Mouse (Mus musculus): ENCODE measurements around the gene Opcml.
A peak's percentile ranks its signal among the peaks of the same experiment; 100 is the strongest.

The Opcml gene

DNA sequence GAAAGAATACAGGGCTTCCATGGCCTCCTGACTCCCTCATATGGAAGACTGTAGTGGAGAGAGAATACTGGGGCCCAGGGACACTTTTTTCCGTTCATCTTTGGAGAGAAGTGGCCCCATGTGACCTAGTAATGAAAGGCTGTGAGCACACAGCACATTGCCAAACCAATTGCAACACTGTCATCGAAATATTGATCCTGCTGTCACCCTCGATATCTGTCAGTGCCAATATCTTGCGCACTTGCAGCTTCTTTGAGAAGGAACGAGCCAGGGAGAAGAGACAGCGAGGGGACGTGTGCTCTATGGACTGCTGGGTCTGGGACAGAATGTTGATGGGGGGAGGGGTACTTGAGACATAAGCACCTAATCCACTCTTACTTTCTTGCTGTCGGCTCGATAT, 460.8 kb downstream of the Opcml start:
- DNase-seq (ENCODE audit: low spot score) = no peak

DNA sequence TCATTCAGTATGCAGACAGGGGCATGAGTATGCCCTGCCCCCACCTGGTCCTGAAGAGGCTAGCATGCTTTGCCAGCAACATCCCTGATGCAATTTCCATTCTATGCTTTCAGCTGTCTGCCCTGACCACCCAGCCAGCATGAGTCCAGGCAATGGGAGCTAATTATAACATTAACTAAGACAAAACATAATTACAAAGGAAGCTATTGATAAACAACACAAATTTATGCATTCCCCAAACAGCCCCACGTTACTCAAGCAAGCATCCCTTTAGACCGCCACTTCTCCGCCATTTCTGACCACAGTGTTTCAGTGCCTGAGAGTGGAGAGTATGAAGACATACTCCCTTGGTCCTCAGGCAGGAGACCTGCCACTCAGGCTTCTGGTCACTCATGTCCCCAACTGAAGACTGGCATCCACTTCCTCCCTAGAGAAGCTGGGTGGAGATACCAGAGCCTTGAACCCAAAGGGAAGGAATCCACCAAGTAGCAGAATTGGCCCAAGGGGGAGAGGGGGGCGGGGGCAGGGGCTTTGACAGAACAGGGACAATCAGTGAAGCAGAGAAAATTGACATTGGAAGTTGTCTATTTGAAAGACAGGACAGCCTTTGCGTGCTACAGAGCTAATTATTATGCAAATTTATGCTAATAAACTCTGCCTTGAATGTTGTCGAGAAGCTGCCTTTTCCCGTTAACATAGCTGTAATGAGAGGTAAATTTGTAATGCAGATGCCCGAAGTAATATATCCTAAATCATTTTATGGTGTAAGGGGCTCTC, 464.7 kb downstream of the Opcml start:
- no peak for DNase-seq (ENCODE audit: low spot score)

- no peak for DNase-seq (ENCODE audit: low spot score)
Measured at GRCm38 (mm10) chr9:28255905-28256268, 465.3 kb downstream of the Opcml start.

GRCm38 (mm10) chr9:28261078-28261753, 470.6 kb downstream of the Opcml start:
- peak; percentile 81 for DNase-seq (ENCODE audit: low spot score)

DNA sequence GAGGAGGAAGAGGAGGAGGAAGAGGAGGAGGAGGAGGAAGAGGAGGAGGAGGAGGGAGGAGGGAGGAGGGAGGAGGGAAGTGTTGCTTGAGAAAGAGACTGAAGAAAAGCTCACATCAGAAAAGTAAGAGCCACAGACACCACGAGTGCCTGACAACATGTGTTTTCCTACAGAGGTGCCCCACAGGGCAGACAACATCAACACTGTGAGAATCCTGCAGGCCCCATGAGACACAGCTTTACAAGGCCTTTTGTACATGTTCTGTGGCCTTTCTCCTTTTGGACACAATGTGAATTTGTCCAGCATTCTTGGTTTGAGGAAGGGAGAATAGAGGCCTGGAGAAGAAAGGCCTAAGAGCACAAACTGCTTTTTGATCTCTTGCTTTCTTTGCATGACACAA, 471.4 kb downstream of the Opcml start:
- DNase-seq (ENCODE audit: low spot score) = no peak

DNA sequence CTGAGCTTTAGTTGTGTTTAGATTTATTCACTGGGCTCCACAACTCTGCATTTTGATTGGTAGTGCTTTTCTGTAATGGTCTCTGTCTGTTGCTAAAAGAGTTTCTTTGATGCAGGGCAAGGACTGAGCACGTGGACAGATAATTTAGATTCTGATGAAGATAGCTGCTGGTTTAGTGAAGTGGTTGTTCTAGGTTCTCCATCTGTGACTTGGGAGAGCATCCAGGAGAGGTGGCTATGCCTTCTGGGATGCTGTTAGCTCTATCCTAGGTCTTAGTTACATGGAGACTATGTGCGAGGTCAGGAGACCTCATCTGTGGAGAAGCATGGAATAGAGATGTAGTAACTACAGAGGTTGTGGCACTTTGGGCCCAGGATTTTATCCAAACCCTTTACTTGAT, 472.3 kb downstream of the Opcml start:
- DNase-seq (ENCODE audit: low spot score) = no peak

DNA sequence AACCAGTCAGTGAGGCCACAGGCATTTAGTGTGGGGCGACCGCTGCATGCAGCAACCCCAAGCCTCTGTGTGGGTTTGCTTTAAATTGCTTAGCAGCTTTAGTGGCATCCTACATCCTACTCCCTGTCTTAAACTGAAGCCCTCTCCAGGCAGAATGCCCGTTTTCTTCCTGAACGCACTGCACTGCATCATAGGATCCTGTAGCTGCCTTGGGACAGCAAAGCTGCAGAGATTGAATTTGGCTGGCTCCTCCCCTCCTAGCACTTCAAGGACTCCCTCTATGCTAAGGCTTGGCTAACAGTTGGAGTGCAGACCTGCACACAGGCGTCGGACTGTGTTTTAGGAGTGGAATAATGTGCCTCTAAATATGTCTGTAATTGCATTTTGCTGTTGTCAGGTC, 474.2 kb downstream of the Opcml start:
- DNase-seq (ENCODE audit: low spot score) = no peak

DNA sequence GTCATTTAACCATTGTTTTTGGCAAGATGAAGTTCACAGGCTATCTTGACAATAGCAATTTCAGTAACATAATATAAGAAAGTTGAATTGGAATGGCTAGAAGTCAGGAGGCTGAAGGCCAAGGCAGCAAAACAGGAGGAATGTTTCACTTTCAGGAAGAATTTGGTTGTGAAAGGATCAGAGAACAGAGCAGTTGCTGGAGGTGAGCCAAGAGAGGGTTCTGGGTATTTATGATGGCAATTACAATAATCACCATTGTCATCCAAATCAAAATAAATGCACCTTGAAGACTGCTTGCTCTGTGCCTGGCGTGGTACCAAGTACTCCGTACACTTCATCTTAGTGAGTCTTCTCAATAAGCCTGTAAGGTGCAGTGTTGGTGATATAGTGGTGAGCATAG, 483.2 kb downstream of the Opcml start:
- DNase-seq (ENCODE audit: low spot score) = no peak

DNA sequence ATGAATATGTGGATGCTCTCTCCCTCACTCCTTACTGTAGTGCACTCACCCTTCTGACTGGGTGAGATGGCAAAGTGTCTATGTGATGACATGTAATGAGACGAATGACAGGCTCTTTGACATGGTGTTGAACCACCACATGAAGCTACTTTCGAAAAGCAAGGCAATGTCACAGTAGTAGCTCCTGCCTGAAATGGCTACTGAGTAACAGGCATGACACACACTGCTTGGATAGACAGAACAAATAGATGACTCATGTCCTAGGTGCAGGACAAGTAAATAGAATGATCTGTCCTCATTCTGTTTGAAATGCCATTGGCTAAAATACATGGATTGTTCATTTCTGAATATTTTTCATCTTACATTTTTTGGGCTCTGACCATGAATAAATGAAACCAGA, 488.0 kb downstream of the Opcml start:
- DNase-seq (ENCODE audit: low spot score) = no peak

GRCm38 (mm10) chr9:28281025-28281424, 490.4 kb downstream of the Opcml start:
- no peak for DNase-seq (ENCODE audit: low spot score)

DNA sequence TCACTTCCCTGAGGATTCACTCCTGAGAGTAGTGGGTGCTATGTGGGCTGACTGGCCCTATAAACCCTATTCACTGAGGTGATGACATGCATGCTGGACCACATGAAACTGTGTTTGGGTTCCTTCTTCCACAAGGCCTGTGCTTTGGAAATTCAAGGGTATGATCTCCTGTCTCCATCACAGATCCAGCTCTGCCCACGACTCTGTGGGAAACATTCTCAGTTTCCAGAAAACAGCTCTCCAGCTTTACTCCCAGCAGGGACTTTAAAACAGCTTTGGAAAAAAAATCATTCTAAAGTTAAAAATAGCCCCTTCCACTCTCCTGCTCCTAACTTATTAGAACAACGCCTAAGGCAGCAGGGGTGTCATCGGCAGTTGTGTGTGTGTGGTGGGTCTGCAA, 491.0 kb downstream of the Opcml start:
- no peak for DNase-seq (ENCODE audit: low spot score)

GRCm38 (mm10) chr9:28285016-28285415, 494.4 kb downstream of the Opcml start:
- no peak for DNase-seq (ENCODE audit: low spot score)

GRCm38 (mm10) chr9:28286384-28286783, 495.8 kb downstream of the Opcml start:
- no peak for DNase-seq (ENCODE audit: low spot score)

- no peak for DNase-seq (ENCODE audit: low spot score)
Measured at GRCm38 (mm10) chr9:28287485-28287884, 496.9 kb downstream of the Opcml start.

- no peak for DNase-seq (ENCODE audit: low spot score)
Measured at GRCm38 (mm10) chr9:28289696-28290330, 499.2 kb downstream of the Opcml start.

DNA sequence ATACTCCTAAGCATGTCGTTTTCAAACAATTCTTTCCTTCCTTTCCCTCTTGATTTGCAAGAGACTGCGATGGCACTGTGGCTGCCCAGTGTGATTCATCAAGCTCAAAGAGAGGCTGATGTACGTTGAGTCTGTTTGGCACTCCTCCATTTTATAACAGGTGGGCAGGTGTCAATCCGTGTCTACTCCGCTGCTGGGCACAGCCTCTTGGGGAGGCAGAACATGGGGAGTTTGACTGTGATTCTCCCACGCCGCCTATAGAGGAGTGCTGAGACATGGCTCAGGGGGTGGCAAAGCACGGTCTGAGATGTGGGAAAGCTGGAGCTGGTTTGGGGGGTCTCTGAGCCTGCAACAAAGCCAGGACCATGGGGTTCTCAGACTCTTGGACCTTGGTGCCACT, 513.1 kb downstream of the Opcml start:
- DNase-seq (ENCODE audit: low spot score) = no peak

- DNase-seq (ENCODE audit: low spot score) = no peak
Measured at GRCm38 (mm10) chr9:28306364-28307121, 516.0 kb downstream of the Opcml start.

GRCm38 (mm10) chr9:28307122-28307430, 516.5 kb downstream of the Opcml start:
- DNase-seq (ENCODE audit: low spot score) = no peak

DNA sequence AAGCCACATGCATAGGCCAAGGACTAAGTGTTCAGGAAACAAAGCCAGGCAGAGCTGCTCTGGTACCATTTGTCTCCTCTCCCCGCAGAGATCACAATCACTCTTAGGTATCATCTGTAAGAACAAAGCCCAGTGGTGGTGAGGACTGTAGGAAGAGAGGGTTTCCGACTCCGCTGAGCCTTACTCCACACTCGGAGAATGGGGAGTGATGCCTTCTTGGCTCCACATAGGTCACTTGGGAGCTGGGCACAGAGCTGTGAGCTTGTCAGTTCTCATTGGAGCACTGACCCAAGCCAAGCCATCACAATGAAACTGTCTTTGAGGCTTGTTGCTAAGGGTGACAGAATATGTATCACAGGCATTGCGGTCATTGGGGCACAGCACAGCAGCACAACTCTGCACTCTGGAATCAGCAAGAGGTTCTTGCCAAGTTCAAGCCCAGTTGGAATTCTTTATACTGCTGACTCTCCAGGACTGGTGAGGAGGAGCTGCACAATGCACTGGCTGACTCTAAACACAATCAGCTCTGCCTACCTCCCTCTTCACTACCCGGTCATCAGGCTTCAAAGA, 517.0 kb downstream of the Opcml start:
- no peak for DNase-seq (ENCODE audit: low spot score)

DNA sequence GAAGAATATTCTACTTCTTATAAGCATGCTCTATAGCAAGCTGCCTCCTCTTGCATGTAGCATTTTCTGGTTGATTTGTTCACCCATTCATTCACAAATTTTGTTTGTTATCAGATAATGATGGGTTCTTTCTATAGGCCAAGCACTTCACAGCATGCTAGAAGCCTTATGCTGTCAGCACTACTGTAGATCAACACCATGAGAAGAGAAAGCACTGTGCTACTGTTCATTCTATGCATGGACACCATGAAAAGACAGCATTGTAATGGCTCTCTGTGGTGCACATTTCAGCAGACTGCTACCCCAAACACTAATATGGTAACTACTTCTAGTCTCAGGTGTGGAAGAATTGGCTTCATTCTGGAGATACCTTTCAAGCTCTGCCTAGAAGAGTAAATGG, 527.3 kb downstream of the Opcml start:
- DNase-seq (ENCODE audit: low spot score) = no peak

DNA sequence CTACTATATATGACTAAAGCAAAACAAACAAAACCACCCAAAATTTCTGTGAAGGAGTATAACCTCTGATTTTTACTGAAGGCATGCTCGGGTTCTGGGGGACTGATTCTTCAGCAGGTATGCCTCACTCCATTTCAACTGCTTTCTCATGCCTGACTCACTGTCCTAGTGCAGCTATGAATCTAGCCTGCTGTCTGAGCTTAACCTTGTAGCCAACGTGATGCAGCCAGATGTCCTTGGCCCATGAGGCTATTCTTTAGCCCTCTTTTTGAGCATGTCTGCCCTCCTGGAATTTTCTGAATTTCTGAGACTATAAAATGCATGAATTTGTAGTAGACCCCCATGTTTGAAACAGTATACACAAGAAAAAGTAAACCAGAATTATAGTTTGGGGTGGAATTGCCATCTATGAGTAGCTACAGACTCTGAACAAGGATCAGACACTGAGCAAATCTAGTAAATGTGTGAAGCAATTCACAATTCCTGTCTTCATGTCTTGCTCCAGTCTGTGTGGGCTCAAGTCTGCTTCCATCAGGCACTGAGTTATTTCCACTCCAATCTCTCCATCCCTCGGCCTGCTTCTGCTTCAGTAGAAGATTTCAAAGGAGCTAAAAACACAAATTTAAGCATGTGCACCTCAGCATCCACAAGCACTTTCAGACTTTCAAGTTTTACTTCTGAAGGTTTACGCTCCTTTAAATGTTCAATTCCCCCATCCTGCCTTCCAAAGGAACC, 528.6 kb downstream of the Opcml start:
- DNase-seq (ENCODE audit: low spot score) = no peak

- no peak for DNase-seq (ENCODE audit: low spot score)
Measured at GRCm38 (mm10) chr9:28319802-28320201, 529.2 kb downstream of the Opcml start.
